Mouse (Mus musculus): ENCODE results near the gene Opcml.

The Opcml gene

DNA sequence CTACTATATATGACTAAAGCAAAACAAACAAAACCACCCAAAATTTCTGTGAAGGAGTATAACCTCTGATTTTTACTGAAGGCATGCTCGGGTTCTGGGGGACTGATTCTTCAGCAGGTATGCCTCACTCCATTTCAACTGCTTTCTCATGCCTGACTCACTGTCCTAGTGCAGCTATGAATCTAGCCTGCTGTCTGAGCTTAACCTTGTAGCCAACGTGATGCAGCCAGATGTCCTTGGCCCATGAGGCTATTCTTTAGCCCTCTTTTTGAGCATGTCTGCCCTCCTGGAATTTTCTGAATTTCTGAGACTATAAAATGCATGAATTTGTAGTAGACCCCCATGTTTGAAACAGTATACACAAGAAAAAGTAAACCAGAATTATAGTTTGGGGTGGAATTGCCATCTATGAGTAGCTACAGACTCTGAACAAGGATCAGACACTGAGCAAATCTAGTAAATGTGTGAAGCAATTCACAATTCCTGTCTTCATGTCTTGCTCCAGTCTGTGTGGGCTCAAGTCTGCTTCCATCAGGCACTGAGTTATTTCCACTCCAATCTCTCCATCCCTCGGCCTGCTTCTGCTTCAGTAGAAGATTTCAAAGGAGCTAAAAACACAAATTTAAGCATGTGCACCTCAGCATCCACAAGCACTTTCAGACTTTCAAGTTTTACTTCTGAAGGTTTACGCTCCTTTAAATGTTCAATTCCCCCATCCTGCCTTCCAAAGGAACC is 528.6 kb downstream of the Opcml start:
- DNase-seq (ENCODE audit: low read depth, low spot score) = no peak

DNA sequence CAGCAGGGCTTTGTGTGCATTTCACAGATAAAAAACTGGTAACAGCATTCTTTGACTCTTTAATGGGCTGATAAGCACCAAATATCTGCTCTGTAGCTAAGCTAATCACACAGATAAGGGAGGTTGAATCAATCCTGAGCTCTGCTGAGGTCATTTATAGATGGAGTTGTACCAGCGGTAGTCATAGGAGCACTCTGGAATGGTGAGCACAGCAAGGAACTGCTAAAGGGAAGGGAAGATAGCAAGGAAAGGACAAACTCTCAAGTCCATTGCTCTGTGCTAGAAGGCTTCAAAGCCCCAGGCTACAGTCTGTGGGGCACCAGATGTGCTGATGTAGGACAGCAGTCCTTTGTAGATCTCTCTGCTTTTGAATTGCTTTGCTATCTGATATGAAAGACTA is 529.2 kb downstream of the Opcml start:
- DNase-seq (ENCODE audit: low read depth, low spot score) = peak; percentile 2

DNA sequence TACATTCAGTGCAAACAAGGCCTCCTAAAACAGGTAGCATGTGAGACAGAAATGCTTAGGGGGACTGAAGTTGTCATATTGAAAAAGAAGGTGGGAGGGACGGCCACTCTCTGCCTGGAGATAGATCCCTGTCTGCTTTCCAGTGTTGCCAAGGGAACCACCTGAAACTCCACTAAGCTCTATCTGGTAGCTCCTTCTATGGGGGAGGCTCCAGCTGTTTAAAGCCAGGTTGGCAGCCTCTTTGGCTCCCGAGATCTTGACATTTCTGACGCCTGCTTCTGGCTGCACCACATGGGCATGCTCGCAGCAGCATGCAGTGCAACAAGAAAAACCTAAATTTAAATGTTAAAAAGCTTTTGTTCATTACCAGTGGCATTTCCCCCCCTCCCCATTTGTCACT is 537.4 kb downstream of the Opcml start:
- no peak for DNase-seq (ENCODE audit: low read depth, low spot score)

- DNase-seq (ENCODE audit: low read depth, low spot score) = no peak
Observed at GRCm38 (mm10) chr9:28328434-28328833, 537.9 kb downstream of the Opcml start.

DNA sequence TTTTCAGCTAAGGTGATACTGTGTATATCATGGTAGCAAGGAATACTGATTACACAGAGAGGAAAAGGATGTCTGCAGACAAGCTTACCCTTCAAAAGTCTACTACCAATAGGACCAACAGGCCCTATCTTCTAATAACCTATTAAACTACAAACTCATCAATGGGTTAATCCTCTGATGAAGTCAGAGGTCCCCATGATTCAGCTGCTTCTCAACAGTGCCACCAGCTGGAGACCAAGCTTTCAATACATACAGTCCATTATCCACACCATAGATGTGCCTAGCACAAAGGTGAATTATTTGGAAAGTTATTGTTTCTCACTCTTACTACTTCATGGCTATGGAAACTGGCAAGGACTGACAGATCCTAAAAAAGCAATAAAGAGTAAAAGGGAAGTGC is 538.9 kb downstream of the Opcml start:
- no peak for DNase-seq (ENCODE audit: low read depth, low spot score)

DNA sequence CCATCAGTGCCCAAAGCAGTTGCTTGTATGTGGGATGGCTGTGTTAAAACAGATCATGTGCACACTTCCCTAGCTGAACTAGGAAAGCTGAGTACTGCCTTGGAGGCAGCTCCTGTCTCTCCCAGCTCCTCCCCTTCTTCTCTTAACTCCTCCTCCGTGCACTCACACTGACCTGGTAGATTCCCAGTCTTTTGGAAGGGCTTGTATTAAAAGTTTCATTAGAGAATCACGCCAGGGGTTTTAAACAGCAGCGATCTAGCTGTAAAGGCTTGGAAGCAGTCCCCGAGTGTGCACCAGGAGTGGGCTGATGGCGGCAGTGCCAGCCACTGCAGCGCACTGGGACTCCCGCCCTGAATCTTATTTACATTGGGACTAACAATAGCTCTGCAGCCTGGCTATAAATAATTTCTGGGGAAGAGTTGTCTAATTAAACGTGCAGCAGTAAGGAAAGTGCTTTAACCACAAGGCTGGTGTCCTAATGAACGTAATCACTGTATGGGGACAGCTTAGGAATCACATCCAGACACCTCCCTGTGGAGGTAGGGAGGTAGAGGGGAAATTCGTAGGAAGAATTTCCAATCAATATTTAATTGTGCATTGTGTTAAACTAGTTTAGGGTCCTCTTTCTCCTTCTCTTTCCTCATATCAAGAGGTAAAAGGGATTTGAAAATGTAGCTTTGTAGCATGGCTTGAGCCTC is 546.1 kb downstream of the Opcml start:
- no peak for DNase-seq (ENCODE audit: low read depth, low spot score)

- DNase-seq (ENCODE audit: low read depth, low spot score) = no peak
Observed at GRCm38 (mm10) chr9:28337837-28338236, 547.3 kb downstream of the Opcml start.

DNA sequence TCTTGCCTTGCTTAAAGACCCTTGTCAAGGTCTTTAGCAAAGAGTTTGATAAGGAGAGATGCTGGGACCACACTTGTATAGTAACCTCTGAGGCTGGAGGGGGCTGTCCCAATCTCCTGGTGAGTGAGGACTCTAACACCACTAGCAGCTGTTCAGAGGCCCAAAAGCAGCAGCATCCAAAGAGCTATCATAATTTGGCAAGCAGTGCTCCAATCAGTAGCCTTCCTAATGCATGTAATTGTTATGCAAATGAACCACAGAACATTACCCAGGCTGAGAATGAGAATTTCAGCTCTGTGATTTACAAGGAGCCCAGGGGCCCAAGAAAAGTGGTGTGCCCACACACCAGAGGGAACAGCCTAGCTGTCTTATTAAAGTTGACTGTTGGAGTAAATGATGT is 564.4 kb downstream of the Opcml start:
- no peak for DNase-seq (ENCODE audit: low read depth, low spot score)

- no peak for DNase-seq (ENCODE audit: low read depth, low spot score)
Observed at GRCm38 (mm10) chr9:28357946-28358345, 567.4 kb downstream of the Opcml start.

GRCm38 (mm10) chr9:28360691-28361090 is 570.1 kb downstream of the Opcml start:
- no peak for DNase-seq (ENCODE audit: low read depth, low spot score)

- DNase-seq (ENCODE audit: low read depth, low spot score) = no peak
Observed at GRCm38 (mm10) chr9:28364473-28365159, 574.0 kb downstream of the Opcml start.

- no peak for DNase-seq (ENCODE audit: low read depth, low spot score)
Observed at GRCm38 (mm10) chr9:28365160-28365473, 574.5 kb downstream of the Opcml start.

DNA sequence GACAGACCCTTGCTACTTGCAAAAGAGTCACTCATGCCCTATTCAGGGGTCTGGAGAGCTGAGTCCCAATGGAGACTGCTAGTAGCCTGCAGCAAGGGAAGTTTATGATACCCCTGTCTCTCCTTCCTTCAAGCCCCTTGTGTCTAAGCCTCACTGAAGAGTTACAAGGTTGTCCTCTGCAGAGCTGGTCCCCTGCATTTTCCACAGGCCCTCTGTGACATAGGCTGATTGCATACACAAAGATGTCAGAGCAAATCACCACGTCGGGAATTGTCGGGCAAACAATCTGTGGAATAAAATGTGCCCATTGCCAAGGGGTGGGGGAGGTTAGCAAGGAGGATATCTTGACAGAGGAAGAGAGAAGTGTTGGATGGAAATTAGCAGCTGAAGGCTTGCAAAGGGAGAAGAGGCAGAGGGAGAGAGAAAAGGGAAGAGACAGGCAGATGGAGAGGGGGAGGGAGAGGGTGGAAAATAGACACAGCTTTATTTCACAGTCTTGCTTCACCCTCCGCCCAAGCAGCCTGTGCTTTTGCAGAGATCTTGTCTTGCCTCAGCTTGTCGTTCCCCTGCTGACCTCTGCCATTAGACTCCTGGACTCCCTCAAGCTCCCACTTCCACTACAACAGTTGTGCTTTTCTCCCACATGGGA is 596.1 kb downstream of the Opcml start:
- no peak for DNase-seq (ENCODE audit: low read depth, low spot score)

GRCm38 (mm10) chr9:28395222-28395621 is 604.6 kb downstream of the Opcml start:
- no peak for DNase-seq (ENCODE audit: low read depth, low spot score)

GRCm38 (mm10) chr9:28395638-28396037 is 605.1 kb downstream of the Opcml start:
- DNase-seq (ENCODE audit: low read depth, low spot score) = no peak

DNA sequence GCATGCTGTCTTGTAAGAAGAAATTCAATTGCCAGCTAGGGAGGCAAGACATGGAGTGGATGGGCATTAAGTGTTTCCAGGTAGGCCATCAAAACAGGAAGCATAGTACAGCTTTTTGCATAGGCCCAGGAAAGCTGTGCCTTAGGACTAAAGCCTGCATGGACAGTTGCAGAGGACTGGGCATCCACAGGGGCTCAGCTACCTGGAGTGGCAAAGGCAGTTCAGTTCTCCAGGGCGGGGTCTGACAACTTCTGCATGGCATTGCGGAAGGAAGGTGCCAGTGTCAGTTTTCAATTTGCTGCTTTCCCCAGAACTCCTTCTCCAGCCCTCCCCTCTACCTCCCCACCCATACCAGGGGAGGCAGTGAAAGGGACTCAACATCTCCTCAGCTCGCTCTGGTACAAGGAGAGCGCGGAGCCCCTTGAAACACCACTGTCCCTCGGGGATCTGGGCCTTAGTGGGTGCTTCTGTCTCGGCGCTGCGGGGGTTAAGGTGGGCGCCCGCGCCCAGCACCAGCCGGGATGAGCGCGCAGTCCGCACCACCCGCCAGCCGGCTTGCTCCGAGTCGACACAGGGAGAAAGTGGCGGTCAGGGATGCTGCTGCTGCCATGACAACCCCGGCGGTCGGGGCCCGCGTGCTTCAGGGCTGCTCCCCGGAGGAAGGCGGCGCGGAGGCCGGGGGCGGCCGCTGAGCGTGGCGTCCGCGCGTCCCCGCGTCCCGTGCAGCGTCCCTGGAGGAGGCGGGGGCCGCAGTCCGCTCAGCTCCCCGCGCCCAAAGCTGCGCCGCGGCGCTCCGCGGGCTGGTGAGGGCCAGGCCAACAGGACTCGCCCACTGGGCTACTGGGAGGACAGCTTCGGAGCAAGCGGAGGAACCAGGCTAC is 612.4 kb downstream of the Opcml start:
- peak; percentile 13 for DNase-seq (ENCODE audit: low read depth, low spot score)

GRCm38 (mm10) chr9:28403831-28404562 is 613.4 kb downstream of the Opcml start:
- DNase-seq (ENCODE audit: low read depth, low spot score) = peak; percentile 60

- no peak for DNase-seq (ENCODE audit: low read depth, low spot score)
Observed at GRCm38 (mm10) chr9:28404616-28405015, 614.0 kb downstream of the Opcml start.

- peak; percentile 23 for DNase-seq (ENCODE audit: low read depth, low spot score)
Observed at GRCm38 (mm10) chr9:28405816-28406215, 615.2 kb downstream of the Opcml start.

GRCm38 (mm10) chr9:28420808-28421207 is 630.2 kb downstream of the Opcml start:
- no peak for DNase-seq (ENCODE audit: low read depth, low spot score)

DNA sequence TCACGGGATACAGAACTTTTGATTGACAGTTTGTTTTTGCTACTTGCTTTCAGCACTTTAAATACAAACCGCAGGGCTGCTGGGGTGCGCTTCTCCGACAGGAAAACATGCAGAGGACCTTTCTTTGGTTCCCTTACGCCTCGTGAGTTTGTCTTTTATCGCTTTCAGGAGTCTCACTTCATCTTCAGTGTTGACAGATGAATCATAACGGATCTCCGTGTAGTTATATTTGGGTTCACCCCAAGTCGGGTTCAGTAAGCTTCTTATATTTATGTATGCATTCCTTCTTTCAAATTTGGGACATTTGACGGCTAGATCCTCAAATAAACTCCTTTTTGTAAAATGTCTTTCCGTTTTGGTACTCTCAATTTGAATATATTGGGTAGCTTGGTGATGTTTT is 632.8 kb downstream of the Opcml start:
- DNase-seq (ENCODE audit: low read depth, low spot score) = no peak
